Mouse (Mus musculus): Measurements from ENCODE around the gene Ano1. TPM values are rescaled to one million over a fixed set of nuclear protein-coding genes. Genes with fewer than 3 reads are reported as not detected.

Ano1 gene
- polyA plus RNA-seq, 1 experiment from 2014 or later, result 14.3 TPM

DNA sequence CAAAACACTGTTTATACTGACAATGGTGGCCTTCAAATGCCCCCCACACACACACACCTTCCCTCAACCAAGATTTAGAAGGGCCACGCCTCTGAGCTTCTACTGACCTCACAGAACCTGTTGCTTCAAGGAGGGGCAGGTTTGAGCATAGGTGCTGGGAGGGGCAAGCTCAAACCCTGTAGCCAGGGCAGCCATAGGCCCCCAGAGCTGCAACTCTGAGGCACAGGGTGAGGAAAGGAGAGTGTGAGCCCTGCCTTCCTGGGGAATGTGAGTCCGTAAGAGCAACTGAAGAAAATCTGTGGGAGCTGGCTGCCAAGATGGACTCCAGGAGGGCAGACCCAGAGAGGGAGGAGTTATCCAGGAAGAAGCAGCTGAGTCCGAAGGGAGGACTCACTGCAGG lies 23.4 kb upstream of the Ano1 start:
- Histone ChIP-seq H3K9ac (ENCODE audit: low read depth, low read length) (no peak overlapping the region), H3K27me3 (ENCODE audit: control insufficient read depth, insufficient read depth, low read length) (peaks cover 21% of the 10 kb centered on the region)
- 64% methylated on average over 3 of the region's 3 CpGs for WGBS (ENCODE audit: insufficient replicate concordance)

DNA sequence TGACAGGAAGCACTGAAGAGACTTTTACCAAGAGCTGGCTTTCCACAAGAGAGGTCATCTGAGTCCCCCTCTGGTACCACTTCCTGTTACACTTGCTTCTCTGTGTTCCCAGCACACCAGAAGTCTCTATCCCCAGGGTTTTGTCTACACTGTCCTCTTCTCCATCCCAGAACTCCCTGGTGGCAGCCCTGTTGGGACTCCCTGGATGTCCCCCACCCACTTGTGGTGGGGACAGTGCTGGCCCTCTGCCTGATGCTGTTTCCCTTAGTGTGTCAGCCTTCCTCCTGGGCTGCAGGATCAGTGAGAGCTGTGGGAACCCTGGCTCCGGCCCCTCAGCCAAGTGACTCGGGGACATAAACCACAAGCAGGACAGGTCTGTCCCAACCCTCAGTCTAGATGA lies 22.5 kb upstream of the Ano1 start:
- Histone ChIP-seq H3K9me3 (replicated peaks; ENCODE audit: control insufficient read depth, low read length) (no peaks in the 10 kb centered on the region), H3K4me3 (ENCODE audit: low read depth, low read length) (no peak overlapping the region), H3K36me3 (ENCODE audit: control insufficient read depth, insufficient read depth, low read length) (no peaks in the 10 kb centered on the region), H3K4me2 (no peak overlapping the region), H3K9ac (ENCODE audit: low read depth, low read length) (no peak overlapping the region), H3K27ac (ENCODE audit: low read depth, low read length) (no peak overlapping the region), H3K4me1 (ENCODE audit: control insufficient read depth, insufficient read depth, low read length) (0 out of 2 replicates have a peak, but pooled peaks cover 4% of the 10 kb centered on the region), H3K27me3 (ENCODE audit: control insufficient read depth, insufficient read depth, low read length) (peaks cover 19% of the 10 kb centered on the region)
- no peak for ATAC-seq (replicated peaks; ENCODE audit: insufficient number of reproducible peaks, low FRiP score, low TSS enrichment)
- 60% methylated on average over 2 of the region's 2 CpGs for WGBS (ENCODE audit: insufficient replicate concordance)

More for the DNA sequence above, 23.4 kb upstream of the Ano1 start:
- Histone ChIP-seq H3K27ac (ENCODE audit: low read depth, low read length) (no peak overlapping the region), H3K4me3 (ENCODE audit: low read depth, low read length) (no peak overlapping the region), H3K4me2 (no peak overlapping the region), H3K4me1 (ENCODE audit: control insufficient read depth, insufficient read depth, low read length) (0 out of 2 replicates have a peak, but pooled peaks cover under 1% of the 10 kb centered on the region), H3K9me3 (replicated peaks; ENCODE audit: control insufficient read depth, low read length) (no peaks in the 10 kb centered on the region), H3K36me3 (ENCODE audit: control insufficient read depth, insufficient read depth, low read length) (no peaks in the 10 kb centered on the region)
- ATAC-seq (replicated peaks; ENCODE audit: insufficient number of reproducible peaks, low FRiP score, low TSS enrichment), result no peak

DNA sequence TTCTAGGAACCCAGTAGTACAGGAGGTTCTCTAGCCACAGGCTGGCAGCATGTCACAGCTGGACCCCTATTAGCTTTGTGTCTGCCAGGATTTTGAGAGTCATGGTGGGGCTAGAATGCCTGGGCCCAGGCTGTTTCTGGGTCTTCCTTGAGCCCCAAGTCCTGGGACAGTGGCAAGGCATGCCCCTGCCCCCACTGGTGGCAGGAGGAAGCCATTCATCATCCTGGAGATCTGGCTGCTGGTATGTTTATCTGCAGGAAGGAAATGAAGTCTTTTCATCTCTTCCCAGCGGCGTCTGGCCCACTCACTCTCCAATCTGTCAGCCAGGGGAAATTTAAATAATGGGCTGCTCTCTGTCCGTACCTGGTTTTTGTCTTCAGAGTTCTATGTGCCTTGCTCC lies 18.3 kb upstream of the Ano1 start:
- Histone ChIP-seq H3K9ac (ENCODE audit: low read depth, low read length) (no peak overlapping the region), H3K27ac (ENCODE audit: low read depth, low read length) (no peak overlapping the region), H3K36me3 (ENCODE audit: control insufficient read depth, insufficient read depth, low read length) (no peaks in the 10 kb centered on the region), H3K4me1 (ENCODE audit: control insufficient read depth, insufficient read depth, low read length) (0 out of 2 replicates have a peak, but pooled peaks cover 4% of the 10 kb centered on the region), H3K4me3 (ENCODE audit: low read depth, low read length) (no peak overlapping the region), H3K27me3 (ENCODE audit: control insufficient read depth, insufficient read depth, low read length) (0 out of 2 replicates have a peak, but pooled peaks cover 2% of the 10 kb centered on the region), H3K4me2 (no peak overlapping the region), H3K9me3 (replicated peaks; ENCODE audit: control insufficient read depth, low read length) (no peaks in the 10 kb centered on the region)
- WGBS (ENCODE audit: insufficient replicate concordance), result 17% methylated on average over 3 of the region's 3 CpGs
- ATAC-seq (replicated peaks; ENCODE audit: insufficient number of reproducible peaks, low FRiP score, low TSS enrichment), result no peak

DNA sequence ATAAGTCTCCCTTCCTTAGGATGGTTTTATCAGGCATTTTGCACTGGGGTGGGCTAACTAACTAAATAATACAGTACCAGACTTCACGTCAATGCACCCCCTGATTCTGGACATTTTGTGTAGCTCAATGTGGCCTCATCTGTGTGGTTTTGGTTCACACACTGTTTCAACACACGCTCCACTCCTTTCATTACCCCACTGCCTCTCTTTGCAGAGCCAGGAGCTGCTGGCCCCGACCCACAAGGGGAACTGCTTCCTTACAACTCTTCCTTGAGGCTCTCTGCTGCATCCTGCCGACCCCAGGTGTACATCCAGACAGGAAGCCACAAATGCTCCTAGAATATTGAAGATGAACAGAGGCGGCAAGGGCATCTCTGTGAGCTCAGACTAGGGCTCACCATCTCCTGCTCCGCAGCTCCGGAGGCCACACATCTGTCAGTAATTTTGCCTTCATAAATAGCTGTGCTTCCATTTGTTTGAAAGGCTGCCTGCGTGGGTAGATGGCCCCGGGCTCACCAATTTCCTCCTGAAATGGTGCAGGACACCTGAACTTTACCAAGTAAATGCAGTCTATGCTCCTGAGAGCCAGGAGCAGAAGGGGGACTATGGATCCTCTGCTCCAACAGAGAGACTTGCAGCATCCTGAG lies 17.8 kb upstream of the Ano1 start:
- Histone ChIP-seq H3K4me3 (ENCODE audit: low read depth, low read length) (no peak overlapping the region), H3K27ac (ENCODE audit: low read depth, low read length) (no peak overlapping the region), H3K36me3 (ENCODE audit: control insufficient read depth, insufficient read depth, low read length) (no peaks in the 10 kb centered on the region), H3K9me3 (replicated peaks; ENCODE audit: control insufficient read depth, low read length) (no peaks in the 10 kb centered on the region), H3K27me3 (ENCODE audit: control insufficient read depth, insufficient read depth, low read length) (0 out of 2 replicates have a peak, but pooled peaks cover 2% of the 10 kb centered on the region), H3K9ac (ENCODE audit: low read depth, low read length) (no peak overlapping the region), H3K4me2 (no peak overlapping the region), H3K4me1 (ENCODE audit: control insufficient read depth, insufficient read depth, low read length) (0 out of 2 replicates have a peak, but pooled peaks cover 4% of the 10 kb centered on the region)
- no peak for ATAC-seq (replicated peaks; ENCODE audit: insufficient number of reproducible peaks, low FRiP score, low TSS enrichment)
- WGBS (ENCODE audit: insufficient replicate concordance), result 58% methylated on average over 9 of the region's 9 CpGs

DNA sequence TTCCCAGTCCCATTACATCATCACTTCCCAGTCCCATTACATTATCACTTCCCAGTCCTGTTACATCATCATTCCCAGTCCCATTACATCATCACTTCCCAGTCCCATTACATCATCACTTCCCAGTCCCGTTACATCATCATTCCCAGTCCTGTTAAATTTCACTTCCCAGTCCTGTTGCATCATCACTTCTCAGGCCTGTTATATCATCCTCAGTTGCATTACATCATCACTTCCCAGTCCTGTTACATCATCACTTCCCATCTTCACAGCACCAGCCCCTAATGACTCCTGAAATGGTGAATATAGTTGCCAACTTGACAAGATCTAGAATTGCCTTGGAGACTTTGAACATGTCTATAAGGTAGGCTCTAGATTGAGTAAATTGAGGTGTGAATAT lies 17.1 kb upstream of the Ano1 start:
- Histone ChIP-seq H3K27me3 (ENCODE audit: control insufficient read depth, insufficient read depth, low read length) (no peaks in the 10 kb centered on the region), H3K4me2 (no peak overlapping the region), H3K4me1 (ENCODE audit: control insufficient read depth, insufficient read depth, low read length) (0 out of 2 replicates have a peak, but pooled peaks cover 4% of the 10 kb centered on the region), H3K36me3 (ENCODE audit: control insufficient read depth, insufficient read depth, low read length) (no peaks in the 10 kb centered on the region), H3K9me3 (replicated peaks; ENCODE audit: control insufficient read depth, low read length) (no peaks in the 10 kb centered on the region), H3K27ac (ENCODE audit: low read depth, low read length) (no peak overlapping the region), H3K4me3 (ENCODE audit: low read depth, low read length) (no peak overlapping the region), H3K9ac (ENCODE audit: low read depth, low read length) (no peak overlapping the region)
- no peak for ATAC-seq (replicated peaks; ENCODE audit: insufficient number of reproducible peaks, low FRiP score, low TSS enrichment)
- 91% methylated on average over 1 of the region's 1 CpGs for WGBS (ENCODE audit: insufficient replicate concordance)

DNA sequence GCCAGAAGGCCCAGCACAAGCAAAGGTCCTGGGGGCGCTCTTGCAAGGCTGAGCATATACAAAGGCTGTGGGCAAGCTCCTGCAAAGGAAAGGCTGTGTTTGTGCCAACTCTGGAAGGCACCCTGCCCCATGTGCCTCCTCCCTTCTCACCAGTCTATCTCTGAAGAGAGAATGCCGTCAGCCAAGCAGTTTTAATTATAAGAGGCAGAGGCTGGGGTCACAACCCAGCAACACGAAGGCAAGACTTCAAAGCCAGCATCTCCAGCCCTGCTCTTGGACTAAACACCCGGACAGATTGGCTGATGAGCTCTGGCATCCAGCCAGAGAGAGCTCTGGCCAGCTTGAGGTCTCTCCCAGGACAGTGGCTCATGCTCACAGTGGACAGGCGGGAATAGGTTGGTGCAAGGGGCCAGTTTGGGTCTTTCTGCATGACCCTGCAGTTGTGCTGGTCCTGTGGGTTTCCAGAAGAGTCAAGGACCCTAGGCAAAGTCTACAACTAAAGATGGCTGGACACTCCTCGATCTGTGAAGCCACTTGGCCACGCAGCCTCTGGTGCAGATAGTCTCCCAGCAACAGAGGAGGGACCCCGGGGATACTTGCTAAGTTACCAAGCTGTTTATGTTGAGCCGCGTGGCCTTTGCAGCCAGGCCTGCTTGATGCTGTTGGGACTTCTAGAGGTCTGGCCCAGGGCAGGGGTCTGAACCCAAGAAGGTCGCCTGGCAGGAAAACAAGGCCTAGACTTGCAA lies 12.9 kb upstream of the Ano1 start:
- Histone ChIP-seq H3K4me2 (no peak overlapping the region), H3K4me3 (ENCODE audit: low read depth, low read length) (no peak overlapping the region), H3K9ac (ENCODE audit: low read depth, low read length) (no peak overlapping the region), H3K4me1 (ENCODE audit: control insufficient read depth, insufficient read depth, low read length) (peaks cover 4% of the 10 kb centered on the region; the same call in 1 of the 2 replicates), H3K36me3 (ENCODE audit: control insufficient read depth, insufficient read depth, low read length) (no peaks in the 10 kb centered on the region), H3K27ac (ENCODE audit: low read depth, low read length) (no peak overlapping the region), H3K27me3 (ENCODE audit: control insufficient read depth, insufficient read depth, low read length) (no peaks in the 10 kb centered on the region), H3K9me3 (replicated peaks; ENCODE audit: control insufficient read depth, low read length) (no peaks in the 10 kb centered on the region)
- WGBS (ENCODE audit: insufficient replicate concordance), result 66% methylated on average over 11 of the region's 11 CpGs
- ATAC-seq (replicated peaks; ENCODE audit: insufficient number of reproducible peaks, low FRiP score, low TSS enrichment), result no peak

DNA sequence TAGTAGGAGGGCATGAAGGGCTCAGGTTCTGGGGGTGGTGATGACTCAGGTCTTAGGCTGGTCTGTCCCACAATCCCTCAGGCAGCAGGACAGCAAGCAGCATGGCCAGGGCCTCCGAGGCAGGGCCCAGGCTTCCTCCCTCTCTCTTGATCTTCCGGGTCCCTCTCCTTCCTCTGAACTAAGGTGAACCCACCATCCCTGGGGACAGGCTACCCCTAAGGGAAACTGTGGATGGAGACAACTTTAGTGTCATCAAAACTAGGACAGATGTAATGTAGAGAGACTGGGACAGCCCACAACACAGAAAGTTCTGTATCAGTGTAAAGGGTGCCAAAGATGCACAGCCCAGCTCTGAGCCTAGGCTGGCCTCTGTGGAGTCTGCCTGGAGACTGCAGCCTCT lies 12.2 kb upstream of the Ano1 start:
- H3K27ac ChIP-seq (ENCODE audit: low read depth, low read length), result no peak overlapping the region
- no peak overlapping the region for H3K4me2 ChIP-seq
- no peak for ATAC-seq (replicated peaks; ENCODE audit: insufficient number of reproducible peaks, low FRiP score, low TSS enrichment)
- no peak overlapping the region for H3K9ac ChIP-seq (ENCODE audit: low read depth, low read length)
- peaks cover 8% of the 10 kb centered on the region; the same call in 1 of the 2 replicates for H3K4me1 ChIP-seq (ENCODE audit: control insufficient read depth, insufficient read depth, low read length)
- WGBS (ENCODE audit: insufficient replicate concordance), result 80% methylated on average over 2 of the region's 2 CpGs
- no peaks in the 10 kb centered on the region for H3K27me3 ChIP-seq (ENCODE audit: control insufficient read depth, insufficient read depth, low read length)
- no peak overlapping the region for H3K4me3 ChIP-seq (ENCODE audit: low read depth, low read length)
- H3K9me3 ChIP-seq (replicated peaks; ENCODE audit: control insufficient read depth, low read length), result no peaks in the 10 kb centered on the region
- no peaks in the 10 kb centered on the region for H3K36me3 ChIP-seq (ENCODE audit: control insufficient read depth, insufficient read depth, low read length)

DNA sequence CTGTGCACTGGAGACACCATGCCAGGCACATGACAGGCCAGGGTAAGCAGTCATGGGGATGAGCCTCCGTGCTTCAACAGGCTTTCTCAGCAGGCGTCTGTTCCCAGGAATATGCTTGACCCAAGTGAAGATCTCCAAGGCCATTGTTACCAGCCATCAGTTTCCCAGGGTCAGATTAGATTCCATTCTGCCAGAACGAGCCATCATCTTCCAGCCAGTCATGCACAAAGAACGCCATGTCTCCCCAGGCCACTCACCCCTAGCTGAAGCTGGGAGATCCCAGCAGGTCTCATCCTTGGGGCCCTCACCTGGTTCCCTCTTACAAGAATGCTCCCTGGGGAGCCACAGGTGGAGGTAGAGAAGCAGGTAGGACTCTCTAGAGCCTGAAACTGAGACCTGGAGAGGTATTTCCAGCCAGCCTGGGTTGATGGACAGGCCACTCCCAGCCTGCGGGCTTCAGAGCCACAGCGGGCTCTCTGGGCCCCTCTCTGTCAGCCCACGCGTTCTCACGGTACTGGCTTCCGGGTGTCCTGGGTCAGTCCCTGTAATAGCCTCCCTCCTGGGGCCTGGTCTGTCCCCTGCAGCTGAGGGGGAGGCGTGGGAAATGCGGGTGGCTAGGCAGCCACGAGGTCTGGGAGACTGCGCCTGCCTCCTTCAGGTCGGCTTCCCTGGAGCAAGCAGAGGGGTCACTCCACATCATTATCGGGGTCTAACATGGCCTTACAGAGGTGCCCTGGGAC lies 10.9 kb upstream of the Ano1 start:
- ATAC-seq (replicated peaks; ENCODE audit: insufficient number of reproducible peaks, low FRiP score, low TSS enrichment), result no peak
- H3K36me3 ChIP-seq (ENCODE audit: control insufficient read depth, insufficient read depth, low read length), result no peaks in the 10 kb centered on the region
- no peak overlapping the region for H3K4me2 ChIP-seq
- no peak overlapping the region for H3K4me3 ChIP-seq (ENCODE audit: low read depth, low read length)
- H3K27me3 ChIP-seq (ENCODE audit: control insufficient read depth, insufficient read depth, low read length), result no peaks in the 10 kb centered on the region
- no peak overlapping the region for H3K9ac ChIP-seq (ENCODE audit: low read depth, low read length)
- no peak overlapping the region for H3K27ac ChIP-seq (ENCODE audit: low read depth, low read length)
- 57% methylated on average over 16 of the region's 16 CpGs for WGBS (ENCODE audit: insufficient replicate concordance)
- peaks cover 8% of the 10 kb centered on the region; the same call in 1 of the 2 replicates for H3K4me1 ChIP-seq (ENCODE audit: control insufficient read depth, insufficient read depth, low read length)
- H3K9me3 ChIP-seq (replicated peaks; ENCODE audit: control insufficient read depth, low read length), result no peaks in the 10 kb centered on the region

All from heart, embryonic 11.5 days (tissue).